Mouse (Mus musculus) left cerebral cortex, postnatal 10 days (tissue): ENCODE data around the gene 4932438A13Rik. TPM values are rescaled to one million over a fixed set of nuclear protein-coding genes. Genes with fewer than 3 reads are reported as not detected.

Source experiments
- DNase-seq, 2 experiments: peaks; one replicate each; pipeline ENCODE4 v3.0.0; 2021 to 2022; ENCODE audit warnings: low spot score in 2 of 2, mixed read lengths in 1 of 2; ENCODE audit errors: extremely low spot score in 1 of 2
- intact Hi-C: fragments of 180-260 bp; cut with DNase I; formaldehyde crosslinking; loops from one replicate; pipeline ENCODE4 v1.15.1; 2025
- total RNA-seq, 2 experiments: library from RNA; stranded (reverse); gene quantifications; 2 replicates each; pipeline ENCODE4 v1.2.3; 2021

Gene 4932438A13Rik
- total RNA-seq, 2 experiments from 2014 or later: 122 to 127 TPM

- no peak for DNase-seq
- intact Hi-C loops: no loop called here
Measured at GRCm38 (mm10) chr3:36864466-36864865, 1.6 kb downstream of the 4932438A13Rik start.

GRCm38 (mm10) chr3:36905372-36905771 is 42.5 kb downstream of the 4932438A13Rik start:
- intact Hi-C loops: no loop called here
- no peak for DNase-seq

GRCm38 (mm10) chr3:36917832-36918231 is 54.9 kb downstream of the 4932438A13Rik start:
- DNase-seq: no peak
- intact Hi-C loops: no loop called here

- no peak for DNase-seq
- intact Hi-C loops: no loop called here
Measured at GRCm38 (mm10) chr3:36918322-36918721, 55.4 kb downstream of the 4932438A13Rik start.

GRCm38 (mm10) chr3:36941572-36941971 is 78.7 kb downstream of the 4932438A13Rik start:
- DNase-seq: no peak
- intact Hi-C loops: no loop called here

GRCm38 (mm10) chr3:36942108-36942507 is 79.2 kb downstream of the 4932438A13Rik start:
- intact Hi-C loops: no loop called here
- DNase-seq: no peak

- intact Hi-C loops: no loop called here
- DNase-seq: no peak
Measured at GRCm38 (mm10) chr3:36943706-36944105, 80.8 kb downstream of the 4932438A13Rik start.

- intact Hi-C loops: no loop called here
- DNase-seq: no peak
Measured at GRCm38 (mm10) chr3:37037979-37038378, 175.1 kb downstream of the 4932438A13Rik start.

- DNase-seq: no peak
- intact Hi-C loops: no loop called here
Measured at GRCm38 (mm10) chr3:37039811-37040210, 176.9 kb downstream of the 4932438A13Rik start.

- intact Hi-C loops: no loop called here
- DNase-seq: no peak
Measured at GRCm38 (mm10) chr3:37051491-37051890, 188.6 kb downstream of the 4932438A13Rik start.

GRCm38 (mm10) chr3:37063406-37063805 is 200.5 kb downstream of the 4932438A13Rik start, which contains the start of gene Adad1:
Gene Adad1 (plus strand): TSS chr3:37063527.
- peak in 1 of 2 experiments; percentile 22 for DNase-seq
- intact Hi-C loops: loop anchor here (5.0 kb wide), 1 partner anchor 139 kb away; no protein-coding TSS in a partner anchor

GRCm38 (mm10) chr3:37073211-37073610 is 210.3 kb downstream of the 4932438A13Rik start:
- peak in 1 of 2 experiments; percentile 47 for DNase-seq
- intact Hi-C loops: no loop called here

- DNase-seq: no peak
- intact Hi-C loops: no loop called here
Measured at GRCm38 (mm10) chr3:37084860-37085259, 222.0 kb downstream of the 4932438A13Rik start.

- intact Hi-C loops: no loop called here
- DNase-seq: peak in 1 of 2 experiments; percentile 2
Measured at GRCm38 (mm10) chr3:37090721-37091120, 227.8 kb downstream of the 4932438A13Rik start.

Other genes starting within 250 kb of the 4932438A13Rik start
- gene Bbs7, start 249.6 kb upstream of the 4932438A13Rik start, total RNA-seq: 10 to 100 TPM; 13.6 to 13.9 TPM
- gene Trpc3, start 172.9 kb upstream of the 4932438A13Rik start, total RNA-seq: 10 to 100 TPM; 28.6 to 38.6 TPM
- not detected for gene Adad1, start 200.4 kb downstream of the 4932438A13Rik start, total RNA-seq